Mouse (Mus musculus) brain, embryonic 14.5 days (tissue): ENCODE results near the gene Cyp1a1.

Experiments
- CTCF ChIP-seq: fragments of 200-500 bp; IDR thresholded peaks from 2 replicates; pipeline ENCODE4 v1.5.1; 2012; ENCODE audit warnings: inconsistent platforms, mild to moderate bottlenecking, moderate library complexity, borderline replicate concordance; ENCODE audit not compliant: insufficient read depth, insufficient read length; ENCODE audit errors: extremely low read depth
- POLR2A ChIP-seq: fragments of 200-500 bp; IDR thresholded peaks from 2 replicates; pipeline ENCODE4 v1.6.1; 2012; ENCODE audit warnings: mild to moderate bottlenecking, inconsistent platforms, borderline replicate concordance; ENCODE audit not compliant: poor library complexity, insufficient read depth, insufficient read length, severe bottlenecking; ENCODE audit errors: extremely low read depth

DNA sequence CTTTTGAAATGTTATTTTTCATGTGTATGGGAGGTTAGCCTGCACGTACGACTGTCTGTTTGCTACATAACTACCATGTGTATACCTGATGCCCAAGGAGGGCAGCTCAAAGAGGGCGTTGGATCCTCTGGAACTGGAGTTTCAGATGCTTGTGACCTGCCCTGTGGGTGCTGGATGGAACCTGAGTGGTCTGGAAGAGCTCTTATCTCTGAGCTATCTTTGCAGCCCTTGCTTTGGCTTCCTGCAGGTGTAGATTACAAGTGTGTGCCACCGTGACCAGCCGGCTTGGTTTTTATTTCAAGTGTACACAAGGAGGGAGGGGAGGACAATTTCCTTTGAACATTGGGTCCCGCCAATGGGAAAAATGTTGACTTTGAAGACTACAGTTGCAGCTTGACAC, 27.2 kb upstream of the Cyp1a1 start:
- TF ChIP-seq POLR2A (no peak), CTCF (no peak)
